10 mouse cellular contexts compared by ENCODE assay signal in genomic region chr11:87778915-87779314, GRCm38 (mm10). TPM values are rescaled to one million over a fixed set of nuclear protein-coding genes. Genes with fewer than 3 reads are reported as not detected.
DNase-seq lines count a peak whose midpoint lies in the region; ATAC-seq and TF ChIP-seq lines count a peak whose summit lies in the region.
"Had no signal": no experiment of that assay in that cellular context is flagged by ENCODE, and none has a peak within 500 bp of the region (broad histone marks: within the 10 kb centered on the region; RNA-seq: fewer than 3 reads in every experiment).

No protein-coding gene starts in this region.

- peaks cover 20% of the 10 kb centered on the region for H3K4me1 ChIP-seq in cerebellum, adult 2 months (ENCODE audit: control insufficient read depth, insufficient read depth, low read length)
- H3K4me1 ChIP-seq in neural tube, embryonic 11.5 days (ENCODE audit: control insufficient read depth, insufficient read depth, low read length), result peaks cover 3% of the 10 kb centered on the region; the same call in 1 of the 2 replicates
- no peaks in the 10 kb centered on the region for H3K4me1 ChIP-seq in liver, embryonic 14.5 days (replicated peaks; ENCODE audit: control insufficient read depth in 2 of 2, insufficient read depth in 2 of 2, low read length in 1 of 2)
- H3K4me1 ChIP-seq in stomach, postnatal 0 days (replicated peaks; ENCODE audit: control insufficient read depth, insufficient read depth), result peaks cover 5% of the 10 kb centered on the region

- H3K9me3 ChIP-seq in neural tube, embryonic 11.5 days (ENCODE audit: control insufficient read depth, low read length), result no peaks in the 10 kb centered on the region
- H3K9me3 ChIP-seq in liver, embryonic 14.5 days (ENCODE audit: control insufficient read depth, low read length), result no peaks in the 10 kb centered on the region
- no peaks in the 10 kb centered on the region for H3K9me3 ChIP-seq in stomach, postnatal 0 days (ENCODE audit: control insufficient read depth, low read length)

- H3K27ac ChIP-seq in cerebellum, adult 2 months (ENCODE audit: insufficient read depth, low read length), result peak overlapping the region; percentile 6; the same call in 1 of the 2 replicates
- no peak overlapping the region for H3K27ac ChIP-seq in neural tube, embryonic 11.5 days (ENCODE audit: low read depth, low read length)
- H3K27ac ChIP-seq in liver, embryonic 14.5 days, result no peak overlapping the region
- no peak overlapping the region for H3K27ac ChIP-seq in stomach, postnatal 0 days (replicated peaks)
- H3K27ac ChIP-seq: macrophage had no signal

- WGBS in cerebellum, adult 2 months, result 42% methylated on average over 12 of the region's 12 CpGs
- WGBS in neural tube, embryonic 11.5 days, result 39% methylated on average over 12 of the region's 12 CpGs
- WGBS in liver, embryonic 14.5 days (ENCODE audit: insufficient replicate concordance), result 55% methylated on average over 12 of the region's 12 CpGs
- WGBS in stomach, postnatal 0 days, result 40% methylated on average over 12 of the region's 12 CpGs

- no peaks in the 10 kb centered on the region for H3K36me3 ChIP-seq in neural tube, embryonic 11.5 days (ENCODE audit: control insufficient read depth, insufficient read depth, low read length)
- no peaks in the 10 kb centered on the region for H3K36me3 ChIP-seq in liver, embryonic 14.5 days (replicated peaks; ENCODE audit: control insufficient read depth, insufficient read depth, low read depth)
- no peaks in the 10 kb centered on the region for H3K36me3 ChIP-seq in stomach, postnatal 0 days (ENCODE audit: control insufficient read depth, insufficient read depth, low read length)

- H3K27me3 ChIP-seq in cerebellum, adult 2 months (ENCODE audit: control insufficient read depth, insufficient read depth, low read length), result no peaks in the 10 kb centered on the region
- H3K27me3 ChIP-seq in neural tube, embryonic 11.5 days (ENCODE audit: control insufficient read depth, insufficient read depth, low read length), result peaks cover 2% of the 10 kb centered on the region; the same call in 1 of the 2 replicates
- H3K27me3 ChIP-seq in liver, embryonic 14.5 days (ENCODE audit: control insufficient read depth, insufficient read depth, low read length), result no peaks in the 10 kb centered on the region; the same call in 1 of the 2 replicates
- no peaks in the 10 kb centered on the region for H3K27me3 ChIP-seq in stomach, postnatal 0 days (ENCODE audit: control insufficient read depth, insufficient read depth, low read length)

- no peak for TF ChIP-seq CTCF in cerebellum, adult 2 months (IDR thresholded peaks at IDR 0.05; ENCODE audit: borderline replicate concordance, insufficient read depth, low read depth, low read length)
- no peak for TF ChIP-seq CTCF in liver, embryonic 14.5 days (IDR thresholded peaks at IDR 0.05; ENCODE audit: low read depth)
- no peak for TF ChIP-seq CTCF in stomach, postnatal 0 days (IDR thresholded peaks at IDR 0.05; ENCODE audit: low read depth)

- no peak for ATAC-seq in neural tube, embryonic 11.5 days (ENCODE audit: insufficient read depth, low FRiP score, low TSS enrichment)
- ATAC-seq in liver, embryonic 14.5 days (ENCODE audit: insufficient read depth), result no peak
- ATAC-seq in stomach, postnatal 0 days (ENCODE audit: low FRiP score, low TSS enrichment), result 0 out of 2 replicates have a peak, but pooled peaks have one; percentile 16

- no peak overlapping the region; the same call in 1 of the 2 replicates for H3K9ac ChIP-seq in neural tube, embryonic 11.5 days (ENCODE audit: low read length)
- no peak overlapping the region for H3K9ac ChIP-seq in liver, embryonic 14.5 days (replicated peaks)
- no peak overlapping the region for H3K9ac ChIP-seq in stomach, postnatal 0 days (ENCODE audit: low read length)

- no peak for DNase-seq in cerebellum, adult 2 months
- no peak for DNase-seq in cerebellum, adult 11-12 months
- DNase-seq in neural tube, embryonic 11.5 days (ENCODE audit: low spot score), result no peak
- DNase-seq in neural tube, embryonic 10.5 days (ENCODE audit: extremely low spot score, low spot score), result no peak
- DNase-seq in liver, embryonic 14.5 days (ENCODE audit: low read depth in 3 of 3, low spot score in 3 of 3), result no peak
- DNase-seq in stomach, postnatal 0 days (ENCODE audit: low spot score), result no peak
- no peak for DNase-seq in gastrocnemius, postnatal 10 days
- DNase-seq in thymus, postnatal 10 days (ENCODE audit: low spot score in 2 of 2), result no peak
- DNase-seq: gastrocnemius, postnatal 25 days had no signal

- peak overlapping the region; percentile 44 for H3K4me3 ChIP-seq in cerebellum, adult 2 months (replicated peaks; ENCODE audit: insufficient read depth, low read depth, low read length)
- H3K4me3 ChIP-seq in neural tube, embryonic 11.5 days (ENCODE audit: low read depth, low read length), result no peak overlapping the region
- no peak overlapping the region for H3K4me3 ChIP-seq in liver, embryonic 14.5 days (ENCODE audit: insufficient read depth in 1 of 2, low read depth in 2 of 2, low read length in 2 of 2)
- peak overlapping the region; percentile 39 for H3K4me3 ChIP-seq in stomach, postnatal 0 days (ENCODE audit: low read depth, low read length)

- peak overlapping the region; percentile 46 for H3K4me2 ChIP-seq in neural tube, embryonic 11.5 days (ENCODE audit: low read depth)
- H3K4me2 ChIP-seq in liver, embryonic 14.5 days (ENCODE audit: low read depth), result peak overlapping the region; percentile 54
- peak overlapping the region; percentile 76 for H3K4me2 ChIP-seq in stomach, postnatal 0 days (replicated peaks; ENCODE audit: low read depth)

- TF ChIP-seq POLR2A in cerebellum, adult 2 months (IDR thresholded peaks at IDR 0.05; ENCODE audit: borderline replicate concordance, insufficient read depth, low read length), result no peak

- TF ChIP-seq EP300 in liver, embryonic 14.5 days (IDR thresholded peaks at IDR 0.05; ENCODE audit: low read depth), result no peak
- no peak for TF ChIP-seq EP300 in stomach, postnatal 0 days (optimal IDR thresholded peaks at IDR 0.05)

RNA-seq across cellular contexts. Expression of gene Mpo, which starts 14.5 kb away (rescaled TPM):
- polyA plus RNA-seq in cerebellum, adult 2 months (2012; rRNA removed), result 0.08 and 0.11 TPM in 2 replicates
- polyA plus RNA-seq in neural tube, embryonic 11.5 days (2014; fragmentation: Nextera tagmentation; extraction: Ambion mirVana), result 6.0 and 7.7 TPM in 2 replicates
- polyA plus RNA-seq in liver, embryonic 14.5 days (2012; rRNA removed), result 142 and 163 TPM in 2 replicates
- polyA plus RNA-seq in liver, embryonic 14.5 days (2014; fragmentation: Nextera tagmentation; extraction: Ambion mirVana), result 301 and 360 TPM in 2 replicates
- polyA plus RNA-seq in stomach, postnatal 0 days (2015; fragmentation: Nextera tagmentation; extraction: Ambion mirVana), result 0.52 and 0.74 TPM in 2 replicates
- total RNA-seq in gastrocnemius, postnatal 10 days (2021), result 1 to 10 TPM in 1 of 2 experiments, not detected in 1; 4.4 TPM
- total RNA-seq: gastrocnemius, postnatal 25 days had no signal

RNA-seq across cellular contexts. Expression of gene Tspoap1, which starts 18.6 kb away (rescaled TPM):
- polyA plus RNA-seq in cerebellum, adult 2 months (2012; rRNA removed), result 198 TPM in 2 replicates
- polyA plus RNA-seq in neural tube, embryonic 11.5 days (2014; fragmentation: Nextera tagmentation; extraction: Ambion mirVana), result 5.4 and 6.0 TPM in 2 replicates
- 5.4 and 5.5 TPM in 2 replicates for polyA plus RNA-seq in liver, embryonic 14.5 days (2012; rRNA removed)
- polyA plus RNA-seq in liver, embryonic 14.5 days (2014; fragmentation: Nextera tagmentation; extraction: Ambion mirVana), result 1.1 and 2.4 TPM in 2 replicates
- 0.56 and 0.70 TPM in 2 replicates for polyA plus RNA-seq in stomach, postnatal 0 days (2015; fragmentation: Nextera tagmentation; extraction: Ambion mirVana)
- total RNA-seq in gastrocnemius, postnatal 10 days (2021), result under 1 TPM; 0.27 to 0.38 TPM

RNA-seq across cellular contexts. Expression of gene Supt4a, which starts 41.6 kb away (rescaled TPM):
- 155 and 158 TPM in 2 replicates for polyA plus RNA-seq in cerebellum, adult 2 months (2012; rRNA removed)
- polyA plus RNA-seq in neural tube, embryonic 11.5 days (2014; fragmentation: Nextera tagmentation; extraction: Ambion mirVana), result 155 and 162 TPM in 2 replicates
- 111 TPM in 2 replicates for polyA plus RNA-seq in liver, embryonic 14.5 days (2012; rRNA removed)
- polyA plus RNA-seq in liver, embryonic 14.5 days (2014; fragmentation: Nextera tagmentation; extraction: Ambion mirVana), result 211 and 214 TPM in 2 replicates
- polyA plus RNA-seq in stomach, postnatal 0 days (2015; fragmentation: Nextera tagmentation; extraction: Ambion mirVana), result 119 and 121 TPM in 2 replicates
- total RNA-seq in gastrocnemius, postnatal 10 days (2021), result 10 to 100 TPM; 38.6 to 42.6 TPM

RNA-seq across cellular contexts. Expression of gene Lpo, which starts 49.2 kb away (rescaled TPM):
- polyA plus RNA-seq in cerebellum, adult 2 months (2012; rRNA removed), result 4.5 and 6.5 TPM in 2 replicates
- 0.20 and 0.58 TPM in 2 replicates for polyA plus RNA-seq in neural tube, embryonic 11.5 days (2014; fragmentation: Nextera tagmentation; extraction: Ambion mirVana)
- polyA plus RNA-seq in liver, embryonic 14.5 days (2012; rRNA removed), result 0.02 TPM in 1 of 2 replicates, not detected in the other
- polyA plus RNA-seq in liver, embryonic 14.5 days (2014; fragmentation: Nextera tagmentation; extraction: Ambion mirVana), result not detected in 2 replicates
- 0.41 and 0.69 TPM in 2 replicates for polyA plus RNA-seq in stomach, postnatal 0 days (2015; fragmentation: Nextera tagmentation; extraction: Ambion mirVana)
- total RNA-seq in gastrocnemius, postnatal 10 days (2021), result not detected
- total RNA-seq: gastrocnemius, postnatal 25 days had no signal
- polyA plus RNA-seq: macrophage had no signal

Comparison
In these comparisons a context has a peak if more than half of its experiments do, and no peak if none do; other contexts are left out.
1. H3K4me3 ChIP-seq: peak in cerebellum, adult 2 months (single experiment) and stomach, postnatal 0 days (single experiment); none in neural tube, embryonic 11.5 days (single experiment) and liver, embryonic 14.5 days (0 of 2).
2. RNA of gene Mpo, which starts 14.5 kb away (polyA plus RNA-seq): 142 to 360 TPM in liver, embryonic 14.5 days; 6.0 to 7.7 TPM in neural tube, embryonic 11.5 days, 0.52 to 0.74 TPM in stomach, postnatal 0 days and 0.08 to 0.11 TPM in cerebellum, adult 2 months; every median in the first group is over 10 times any median in the second.
3. RNA of gene Tspoap1, which starts 18.6 kb away (polyA plus RNA-seq): 198 TPM in cerebellum, adult 2 months; 1.1 to 5.5 TPM in liver, embryonic 14.5 days, 5.4 to 6.0 TPM in neural tube, embryonic 11.5 days and 0.56 to 0.70 TPM in stomach, postnatal 0 days; every median in the first group is over 10 times any median in the second.
4. Peak in every context shown above with its lines, with median percentiles within 50 percentile points of each other: H3K4me2 ChIP-seq.